Mouse (Mus musculus): Measurements from ENCODE around the gene Zfp217. TPM values are rescaled to one million over a fixed set of nuclear protein-coding genes. Genes with fewer than 3 reads are reported as not detected.

Gene Zfp217
- polyA plus RNA-seq, 1 experiment from 2014 or later = 4.1 TPM

- 29% methylated on average over 8 of the region's 8 CpGs for WGBS
- Histone ChIP-seq H3K36me3 (no peaks in the 10 kb centered on the region), H3K27ac (0 out of 2 replicates have a peak overlapping the region, but pooled peaks have one; percentile 8), H3K27me3 (ENCODE audit: low read depth, poor library complexity, severe bottlenecking) (no peaks in the 10 kb centered on the region), H3K9me3 (replicated peaks) (no peaks in the 10 kb centered on the region), H3K4me3 (no peak overlapping the region), H3K4me1 (peaks cover 41% of the 10 kb centered on the region)
- no peak for DNase-seq (ENCODE audit: low spot score)
Observed at GRCm38 (mm10) chr2:170177323-170177722, 29.4 kb upstream of the Zfp217 start.

DNA sequence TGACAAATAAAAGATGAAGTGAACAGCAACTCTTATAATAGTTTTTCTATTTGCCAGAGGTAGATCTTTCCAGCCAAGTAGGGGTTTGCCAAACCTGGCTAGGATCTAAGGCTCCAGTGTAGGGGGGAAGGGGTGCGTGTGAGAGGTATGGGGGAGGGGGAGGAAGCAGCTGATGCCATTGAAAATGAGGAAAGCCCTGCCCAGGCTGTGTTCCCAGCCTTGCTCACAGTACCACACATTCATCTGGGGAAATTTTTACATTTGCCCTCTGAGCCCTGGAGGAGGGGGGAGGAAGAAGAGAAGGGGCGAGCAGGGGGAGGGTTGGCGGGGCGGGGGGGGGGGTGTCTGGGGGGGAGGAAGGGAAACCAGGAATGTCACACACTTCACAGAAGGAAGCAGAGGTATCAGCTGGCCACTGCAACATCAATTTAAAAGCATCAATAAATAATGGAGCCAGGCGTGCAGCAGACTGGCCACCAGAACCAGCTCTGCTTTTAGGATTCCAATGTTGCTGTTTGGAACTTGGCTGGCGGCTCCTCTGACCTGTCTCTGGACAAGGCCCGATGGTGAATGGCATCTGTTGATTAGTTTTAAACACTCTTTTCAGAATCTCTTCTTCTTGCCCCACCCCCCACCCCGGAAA is 28.5 kb upstream of the Zfp217 start:
- WGBS = 27% methylated on average over 6 of the region's 8 CpGs
- H3K27ac ChIP-seq = 0 out of 2 replicates have a peak overlapping the region, but pooled peaks have one; percentile 16
- H3K9me3 ChIP-seq (replicated peaks) = no peaks in the 10 kb centered on the region
- H3K36me3 ChIP-seq = no peaks in the 10 kb centered on the region
- H3K4me1 ChIP-seq = peaks cover 41% of the 10 kb centered on the region
- H3K4me3 ChIP-seq = no peak overlapping the region
- H3K27me3 ChIP-seq (ENCODE audit: low read depth, poor library complexity, severe bottlenecking) = no peaks in the 10 kb centered on the region
- no peak for DNase-seq (ENCODE audit: low spot score)

GRCm38 (mm10) chr2:170175661-170176150 is 27.8 kb upstream of the Zfp217 start:
- no peak for DNase-seq (ENCODE audit: low spot score)
- H3K9me3 ChIP-seq (replicated peaks) = no peaks in the 10 kb centered on the region
- H3K4me1 ChIP-seq = peaks cover 41% of the 10 kb centered on the region
- no peak overlapping the region for H3K4me3 ChIP-seq
- H3K27me3 ChIP-seq (ENCODE audit: low read depth, poor library complexity, severe bottlenecking) = no peaks in the 10 kb centered on the region
- WGBS = 65% methylated on average over 7 of the region's 7 CpGs
- peak overlapping the region; percentile 14; the same call in 1 of the 2 replicates for H3K27ac ChIP-seq
- no peaks in the 10 kb centered on the region for H3K36me3 ChIP-seq

DNA sequence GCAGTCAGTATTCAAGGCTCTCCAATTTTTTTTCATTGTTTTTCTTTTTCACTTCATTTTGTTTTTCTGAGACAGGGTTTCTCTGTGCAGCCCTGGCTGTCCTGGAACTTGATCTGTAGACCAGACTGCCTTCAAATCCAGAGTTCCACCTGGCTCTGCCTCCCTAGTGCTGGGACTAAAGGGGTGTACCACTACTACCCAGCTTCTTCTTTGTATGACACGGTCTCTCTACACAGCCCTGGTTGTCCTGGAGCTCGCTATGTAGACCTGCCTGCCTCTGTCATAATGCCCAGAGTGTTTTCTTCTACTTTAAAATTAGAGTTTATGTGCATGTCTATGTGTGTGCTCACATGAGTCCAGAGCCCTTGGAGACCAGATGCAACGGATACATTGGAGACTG is 27.3 kb upstream of the Zfp217 start:
- no peak for DNase-seq (ENCODE audit: low spot score)
- Histone ChIP-seq H3K4me1 (peaks cover 41% of the 10 kb centered on the region), H3K9me3 (replicated peaks) (no peaks in the 10 kb centered on the region), H3K4me3 (no peak overlapping the region), H3K36me3 (no peaks in the 10 kb centered on the region), H3K27ac (peak overlapping the region; percentile 14; the same call in 1 of the 2 replicates), H3K27me3 (ENCODE audit: low read depth, poor library complexity, severe bottlenecking) (no peaks in the 10 kb centered on the region)
- WGBS = 81% methylated on average over 3 of the region's 3 CpGs

- no peaks in the 10 kb centered on the region for H3K27me3 ChIP-seq (ENCODE audit: low read depth, poor library complexity, severe bottlenecking)
Observed at GRCm38 (mm10) chr2:170169062-170169461, 21.2 kb upstream of the Zfp217 start.

DNA sequence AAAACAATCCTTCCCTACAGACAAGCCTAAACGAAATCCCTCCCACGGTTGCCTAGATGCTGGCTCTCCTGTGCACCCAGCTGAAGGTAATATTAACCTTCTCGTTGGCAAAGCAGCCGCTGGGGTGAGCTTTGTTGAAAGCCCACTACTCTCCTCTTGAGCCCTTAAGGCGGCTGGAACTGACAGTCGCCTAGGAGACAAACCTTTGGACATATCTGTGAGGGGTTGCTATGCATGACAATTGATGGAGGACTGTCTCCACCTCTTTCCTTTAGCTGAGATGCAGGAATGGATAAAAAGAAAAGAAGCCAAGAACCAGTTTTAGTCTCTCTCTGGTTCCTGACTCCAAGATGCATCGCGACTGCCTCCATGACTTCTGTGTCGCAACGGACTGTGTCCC is 17.7 kb upstream of the Zfp217 start:
- Histone ChIP-seq H3K4me1 (peaks cover 4% of the 10 kb centered on the region; the same call in 1 of the 2 replicates), H3K27ac (no peak overlapping the region), H3K9me3 (replicated peaks) (no peaks in the 10 kb centered on the region), H3K36me3 (no peaks in the 10 kb centered on the region), H3K4me3 (no peak overlapping the region), H3K27me3 (ENCODE audit: low read depth, poor library complexity, severe bottlenecking) (no peaks in the 10 kb centered on the region)
- no peak for DNase-seq (ENCODE audit: low spot score)
- 84% methylated on average over 10 of the region's 10 CpGs for WGBS

More at GRCm38 (mm10) chr2:170169062-170169461, 21.2 kb upstream of the Zfp217 start:
- Histone ChIP-seq H3K36me3 (no peaks in the 10 kb centered on the region), H3K27ac (no peak overlapping the region), H3K4me1 (peaks cover 7% of the 10 kb centered on the region), H3K4me3 (no peak overlapping the region), H3K9me3 (replicated peaks) (no peaks in the 10 kb centered on the region)
- DNase-seq (ENCODE audit: low spot score) = no peak

GRCm38 (mm10) chr2:170163671-170164462 is 16.0 kb upstream of the Zfp217 start:
- Histone ChIP-seq H3K27ac (no peak overlapping the region), H3K27me3 (ENCODE audit: low read depth, poor library complexity, severe bottlenecking) (no peaks in the 10 kb centered on the region), H3K4me1 (peaks cover 8% of the 10 kb centered on the region), H3K4me3 (no peak overlapping the region), H3K36me3 (no peaks in the 10 kb centered on the region), H3K9me3 (replicated peaks) (no peaks in the 10 kb centered on the region)
- DNase-seq (ENCODE audit: low spot score) = no peak
- WGBS = 87% methylated on average over 18 of the region's 18 CpGs

DNA sequence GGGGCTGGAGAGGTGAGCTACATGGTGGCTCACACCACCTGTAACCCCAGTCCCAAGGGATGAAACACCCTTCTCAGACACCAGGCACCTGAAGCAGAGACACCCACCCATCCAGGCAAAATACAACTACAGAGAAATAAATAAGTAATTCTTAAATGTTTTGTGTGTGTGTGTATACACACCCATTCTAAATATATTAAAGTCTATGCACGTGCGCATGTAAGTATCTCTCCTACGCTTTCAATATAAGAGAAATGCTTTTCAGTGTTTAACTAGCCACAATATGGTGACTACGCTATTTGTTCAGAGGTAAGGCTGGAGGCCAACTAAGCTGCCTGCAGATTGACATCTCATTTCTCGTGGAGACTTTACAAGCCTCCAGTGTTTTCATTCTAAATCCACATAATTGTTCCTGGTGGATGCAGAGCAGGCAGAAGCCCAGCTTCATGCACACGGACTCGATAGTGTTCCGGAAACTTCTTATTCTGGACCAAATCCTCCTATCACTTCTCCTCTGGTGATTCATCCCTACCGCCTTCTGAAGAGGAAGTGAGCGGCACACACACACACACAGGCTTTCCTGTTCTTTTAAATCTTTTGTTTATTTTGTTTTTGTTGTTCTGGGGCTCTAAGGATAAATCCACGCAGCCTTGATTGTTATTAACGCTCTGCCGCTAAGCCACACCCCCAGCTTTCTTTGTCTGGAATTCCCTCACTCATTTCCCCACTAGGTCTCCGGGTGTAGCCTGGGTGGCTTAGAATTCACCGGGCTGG is 12.1 kb upstream of the Zfp217 start:
- 72% methylated on average over 15 of the region's 15 CpGs for WGBS
- H3K9me3 ChIP-seq (replicated peaks) = no peaks in the 10 kb centered on the region
- H3K27ac ChIP-seq = no peak overlapping the region

DNA sequence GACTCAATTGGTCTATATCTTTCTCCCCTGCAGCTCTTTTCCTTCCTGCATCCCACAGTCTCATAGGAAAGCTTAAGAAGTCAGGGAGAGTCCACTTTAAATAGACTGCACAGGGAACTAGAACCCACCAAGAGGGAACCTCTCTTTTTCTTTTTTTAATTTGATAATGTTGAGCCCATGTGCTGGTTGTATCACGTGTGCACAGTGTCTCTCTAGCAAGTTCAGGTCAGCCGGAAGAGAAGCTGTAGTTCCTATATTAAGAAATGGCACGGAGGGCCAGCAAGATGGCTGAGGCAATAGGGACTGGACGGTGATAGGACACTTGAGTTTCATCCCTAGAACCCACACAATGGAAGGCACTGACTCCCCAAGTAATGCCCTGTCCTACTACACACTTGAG is 11.1 kb upstream of the Zfp217 start:
- Histone ChIP-seq H3K36me3 (no peaks in the 10 kb centered on the region), H3K27me3 (ENCODE audit: low read depth, poor library complexity, severe bottlenecking) (peaks cover 6% of the 10 kb centered on the region; the same call in 1 of the 2 replicates), H3K4me3 (no peak overlapping the region), H3K4me1 (peaks cover 27% of the 10 kb centered on the region), H3K27ac (no peak overlapping the region), H3K9me3 (replicated peaks) (no peaks in the 10 kb centered on the region)
- no peak for DNase-seq (ENCODE audit: low spot score)
- 84% methylated on average over 4 of the region's 4 CpGs for WGBS

More for the DNA sequence above, 12.1 kb upstream of the Zfp217 start:
- DNase-seq (ENCODE audit: low spot score) = no peak
- no peaks in the 10 kb centered on the region for H3K36me3 ChIP-seq
- H3K27me3 ChIP-seq (ENCODE audit: low read depth, poor library complexity, severe bottlenecking) = peaks cover 6% of the 10 kb centered on the region; the same call in 1 of the 2 replicates
- H3K4me3 ChIP-seq = no peak overlapping the region
- H3K4me1 ChIP-seq = peaks cover 19% of the 10 kb centered on the region

- H3K4me3 ChIP-seq = no peak overlapping the region
- H3K36me3 ChIP-seq = no peaks in the 10 kb centered on the region
- peaks cover 6% of the 10 kb centered on the region; the same call in 1 of the 2 replicates for H3K27me3 ChIP-seq (ENCODE audit: low read depth, poor library complexity, severe bottlenecking)
- no peak for DNase-seq (ENCODE audit: low spot score)
- no peaks in the 10 kb centered on the region for H3K9me3 ChIP-seq (replicated peaks)
- 33% methylated on average over 5 of the region's 5 CpGs for WGBS
- peaks cover 33% of the 10 kb centered on the region for H3K4me1 ChIP-seq
- no peak overlapping the region for H3K27ac ChIP-seq
Observed at GRCm38 (mm10) chr2:170158251-170158650, 10.3 kb upstream of the Zfp217 start.

DNA sequence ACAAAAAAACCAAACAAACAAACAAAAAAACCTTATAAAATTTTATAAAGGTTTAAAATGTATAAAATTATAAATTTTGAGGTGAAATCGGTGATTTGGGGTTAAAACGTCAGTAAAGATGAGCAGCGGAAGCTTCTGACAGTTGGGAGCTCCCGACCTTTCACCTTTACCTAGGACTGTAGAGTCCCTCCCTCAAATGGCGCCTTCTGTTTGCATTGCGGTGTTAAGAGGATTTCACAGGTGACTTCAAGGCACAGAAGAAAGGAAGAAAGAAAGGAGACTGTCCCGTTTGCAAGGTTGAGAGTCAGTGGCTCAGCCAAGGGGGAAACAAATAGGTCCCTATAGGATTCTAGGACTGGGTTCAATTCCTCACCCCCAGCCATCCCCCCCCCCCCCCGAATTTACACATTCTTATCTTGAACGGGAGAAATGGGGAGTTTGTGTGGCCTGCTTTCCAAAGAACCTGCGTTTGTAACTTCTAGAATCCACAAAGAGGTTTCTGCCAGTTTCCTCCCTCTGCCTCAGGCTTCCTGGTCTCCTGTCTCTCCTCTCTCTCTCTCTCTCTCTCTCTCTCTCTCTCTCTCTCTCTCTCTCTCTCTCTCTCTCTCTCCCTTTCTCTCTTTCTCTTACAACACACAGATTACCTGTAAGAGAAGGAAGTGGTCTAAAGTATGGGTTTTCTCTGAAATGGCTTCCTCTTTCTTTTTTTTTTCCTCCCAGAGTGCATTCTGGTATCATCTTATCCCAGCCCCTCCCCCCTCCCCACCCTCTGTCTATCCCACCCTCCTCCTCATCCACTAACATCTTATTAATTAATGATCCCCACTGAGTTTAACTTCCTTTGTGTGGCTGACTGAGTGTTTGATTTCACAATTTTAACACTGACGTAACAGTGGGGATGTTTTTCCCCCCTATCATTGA is 9.6 kb upstream of the Zfp217 start:
- 38% methylated on average over 11 of the region's 11 CpGs for WGBS
- Histone ChIP-seq H3K4me1 (peaks cover 40% of the 10 kb centered on the region), H3K27ac (no peak overlapping the region), H3K36me3 (no peaks in the 10 kb centered on the region), H3K4me3 (no peak overlapping the region), H3K27me3 (ENCODE audit: low read depth, poor library complexity, severe bottlenecking) (peaks cover 6% of the 10 kb centered on the region; the same call in 1 of the 2 replicates), H3K9me3 (replicated peaks) (no peaks in the 10 kb centered on the region)
- no peak for DNase-seq (ENCODE audit: low spot score)
